Comparison of ENCODE assay signal across 9 mouse cellular contexts in genomic region chr2:90903398-90903797, GRCm38 (mm10). TPM values are rescaled to one million over a fixed set of nuclear protein-coding genes. Genes with fewer than 3 reads are reported as not detected.
DNase-seq lines count a peak whose midpoint lies in the region; ATAC-seq and TF ChIP-seq lines count a peak whose summit lies in the region.
"Had no signal": no experiment of that assay in that cellular context is flagged by ENCODE, and none has a peak within 500 bp of the region (broad histone marks: within the 10 kb centered on the region; RNA-seq: fewer than 3 reads in every experiment).

No protein-coding gene starts in this region.

- WGBS in kidney, embryonic 15.5 days: 84% methylated on average over 2 of the region's 2 CpGs
- WGBS in hindbrain, postnatal 0 days: 91% methylated on average over 2 of the region's 2 CpGs
- 80% methylated on average over 2 of the region's 2 CpGs for WGBS in midbrain, embryonic 15.5 days

- H3K27me3 ChIP-seq in kidney, embryonic 15.5 days: no peaks in the 10 kb centered on the region
- H3K27me3 ChIP-seq in hindbrain, postnatal 0 days (ENCODE audit: insufficient read depth, low read length): no peaks in the 10 kb centered on the region
- no peaks in the 10 kb centered on the region for H3K27me3 ChIP-seq in midbrain, embryonic 15.5 days (replicated peaks)

- no peaks in the 10 kb centered on the region for H3K9me3 ChIP-seq in kidney, embryonic 15.5 days (replicated peaks)
- no peaks in the 10 kb centered on the region for H3K9me3 ChIP-seq in hindbrain, postnatal 0 days (ENCODE audit: low read length)
- no peaks in the 10 kb centered on the region for H3K9me3 ChIP-seq in midbrain, embryonic 15.5 days

- peak overlapping the region; percentile 95 for H3K4me3 ChIP-seq in kidney, embryonic 15.5 days (replicated peaks)
- peak overlapping the region; percentile 80 for H3K4me3 ChIP-seq in hindbrain, postnatal 0 days (ENCODE audit: low read length)
- peak overlapping the region; percentile 93 for H3K4me3 ChIP-seq in midbrain, embryonic 15.5 days

- no peak for TF ChIP-seq CTCF in hindbrain, postnatal 0 days (IDR thresholded peaks at IDR 0.05; ENCODE audit: low read depth)

- H3K9ac ChIP-seq in kidney, embryonic 15.5 days: peak overlapping the region; percentile 95
- H3K9ac ChIP-seq in hindbrain, postnatal 0 days (replicated peaks; ENCODE audit: low read length): peak overlapping the region; percentile 87
- H3K9ac ChIP-seq in midbrain, embryonic 15.5 days: peak overlapping the region; percentile 98

- DNase-seq in kidney, postnatal 36 days: no peak
- no peak for DNase-seq in hindbrain, postnatal 0 days (ENCODE audit: low spot score)
- no peak for DNase-seq in right cerebral cortex, postnatal 4 days
- DNase-seq in gastrocnemius, adult 18-20 months (ENCODE audit: low spot score): no peak
- DNase-seq in left cerebral cortex, adult 18-20 months (ENCODE audit: low spot score in 2 of 2): no peak
- DNase-seq: right cerebral cortex, postnatal 25 days had no signal

- H3K36me3 ChIP-seq in kidney, embryonic 15.5 days: peaks cover 65% of the 10 kb centered on the region
- H3K36me3 ChIP-seq in hindbrain, postnatal 0 days (ENCODE audit: insufficient read depth, low read length): peaks cover 13% of the 10 kb centered on the region
- peaks cover 22% of the 10 kb centered on the region; the same call in 1 of the 2 replicates for H3K36me3 ChIP-seq in midbrain, embryonic 15.5 days (replicated peaks)

- peaks cover 28% of the 10 kb centered on the region for H3K4me1 ChIP-seq in kidney, embryonic 15.5 days
- H3K4me1 ChIP-seq in hindbrain, postnatal 0 days (ENCODE audit: insufficient read depth, low read length): peaks cover 14% of the 10 kb centered on the region; the same call in 1 of the 2 replicates
- peaks cover 34% of the 10 kb centered on the region for H3K4me1 ChIP-seq in midbrain, embryonic 15.5 days

- H3K27ac ChIP-seq in kidney, embryonic 15.5 days: peak overlapping the region; percentile 95; the same call in 1 of the 2 replicates
- H3K27ac ChIP-seq in hindbrain, postnatal 0 days: peak overlapping the region; percentile 97; the same call in 1 of the 2 replicates
- 0 out of 2 replicates have a peak overlapping the region, but pooled peaks have one; percentile 94 for H3K27ac ChIP-seq in midbrain, embryonic 15.5 days

- no peak for ATAC-seq in kidney, embryonic 15.5 days (replicated peaks; ENCODE audit: low FRiP score)
- ATAC-seq in common myeloid progenitor, adult 5-6 weeks (replicated peaks; ENCODE audit: low read depth, poor library complexity, severe bottlenecking): peak; percentile 57
- ATAC-seq in hindbrain, postnatal 0 days: no peak
- ATAC-seq in midbrain, embryonic 15.5 days (replicated peaks): no peak

- peak overlapping the region; percentile 73 for H3K4me2 ChIP-seq in kidney, embryonic 15.5 days
- H3K4me2 ChIP-seq in hindbrain, postnatal 0 days (ENCODE audit: low read depth, low read length): peak overlapping the region; percentile 74
- peak overlapping the region; percentile 67 for H3K4me2 ChIP-seq in midbrain, embryonic 15.5 days

RNA-seq across cellular contexts. Expression of gene Kbtbd4, which starts 1.1 kb away (rescaled TPM):
- 39.2 and 42.4 TPM in 2 replicates for polyA plus RNA-seq in kidney, embryonic 15.5 days (2015; fragmentation: Nextera tagmentation; extraction: Ambion mirVana)
- 26.1 and 35.8 TPM in 2 replicates for total RNA-seq in common myeloid progenitor, adult 5-6 weeks (2017)
- total RNA-seq in hindbrain, postnatal 0 days (2014; rRNA removed): 43.1 and 43.6 TPM in 2 replicates
- polyA plus RNA-seq in hindbrain, postnatal 0 days (2015; fragmentation: Nextera tagmentation; extraction: Ambion mirVana): 46.7 and 49.5 TPM in 2 replicates
- polyA plus RNA-seq in midbrain, embryonic 15.5 days (2015; fragmentation: Nextera tagmentation; extraction: Ambion mirVana): 70.4 and 71.1 TPM in 2 replicates
- 10 to 100 TPM; 17.8 to 19.2 TPM for total RNA-seq in gastrocnemius, adult 18-20 months (2021)
- 10 to 100 TPM; 48.0 to 57.1 TPM for total RNA-seq in left cerebral cortex, adult 18-20 months (2021)

RNA-seq across cellular contexts. Expression of gene Ndufs3, which starts 1.2 kb away (rescaled TPM):
- 232 and 236 TPM in 2 replicates for polyA plus RNA-seq in kidney, embryonic 15.5 days (2015; fragmentation: Nextera tagmentation; extraction: Ambion mirVana)
- 77.5 and 102 TPM in 2 replicates for total RNA-seq in common myeloid progenitor, adult 5-6 weeks (2017)
- total RNA-seq in hindbrain, postnatal 0 days (2014; rRNA removed): 186 TPM in 2 replicates
- polyA plus RNA-seq in hindbrain, postnatal 0 days (2015; fragmentation: Nextera tagmentation; extraction: Ambion mirVana): 271 and 274 TPM in 2 replicates
- polyA plus RNA-seq in midbrain, embryonic 15.5 days (2015; fragmentation: Nextera tagmentation; extraction: Ambion mirVana): 202 and 212 TPM in 2 replicates
- 100 to 1,000 TPM; 489 to 535 TPM for total RNA-seq in gastrocnemius, adult 18-20 months (2021)
- total RNA-seq in left cerebral cortex, adult 18-20 months (2021): 100 to 1,000 TPM; 253 to 266 TPM

RNA-seq across cellular contexts. Expression of gene C1qtnf4, which starts 17.7 kb away (rescaled TPM):
- 9.0 and 9.2 TPM in 2 replicates for polyA plus RNA-seq in kidney, embryonic 15.5 days (2015; fragmentation: Nextera tagmentation; extraction: Ambion mirVana)
- total RNA-seq in common myeloid progenitor, adult 5-6 weeks (2017): not detected in 2 replicates
- 552 and 661 TPM in 2 replicates for total RNA-seq in hindbrain, postnatal 0 days (2014; rRNA removed)
- 228 and 230 TPM in 2 replicates for polyA plus RNA-seq in hindbrain, postnatal 0 days (2015; fragmentation: Nextera tagmentation; extraction: Ambion mirVana)
- polyA plus RNA-seq in midbrain, embryonic 15.5 days (2015; fragmentation: Nextera tagmentation; extraction: Ambion mirVana): 137 and 138 TPM in 2 replicates
- total RNA-seq in gastrocnemius, adult 18-20 months (2021): 1 to 10 TPM; 6.5 to 9.7 TPM
- total RNA-seq in left cerebral cortex, adult 18-20 months (2021): 100 to 1,000 TPM; 275 to 295 TPM

RNA-seq across cellular contexts. Expression of gene Celf1, which starts 36.8 kb away (rescaled TPM):
- polyA plus RNA-seq in kidney, embryonic 15.5 days (2015; fragmentation: Nextera tagmentation; extraction: Ambion mirVana): 104 and 107 TPM in 2 replicates
- 38.8 and 52.0 TPM in 2 replicates for total RNA-seq in common myeloid progenitor, adult 5-6 weeks (2017)
- total RNA-seq in hindbrain, postnatal 0 days (2014; rRNA removed): 67.0 and 68.6 TPM in 2 replicates
- 59.6 and 63.1 TPM in 2 replicates for polyA plus RNA-seq in hindbrain, postnatal 0 days (2015; fragmentation: Nextera tagmentation; extraction: Ambion mirVana)
- 123 and 129 TPM in 2 replicates for polyA plus RNA-seq in midbrain, embryonic 15.5 days (2015; fragmentation: Nextera tagmentation; extraction: Ambion mirVana)
- total RNA-seq in gastrocnemius, adult 18-20 months (2021): 10 to 100 TPM; 50.3 to 63.6 TPM
- 100 to 1,000 TPM; 132 to 148 TPM for total RNA-seq in left cerebral cortex, adult 18-20 months (2021)

RNA-seq across cellular contexts. Expression of gene Mtch2, which starts 56.4 kb away (rescaled TPM):
- 208 and 225 TPM in 2 replicates for polyA plus RNA-seq in kidney, embryonic 15.5 days (2015; fragmentation: Nextera tagmentation; extraction: Ambion mirVana)
- 139 and 181 TPM in 2 replicates for total RNA-seq in common myeloid progenitor, adult 5-6 weeks (2017)
- total RNA-seq in hindbrain, postnatal 0 days (2014; rRNA removed): 111 and 126 TPM in 2 replicates
- 202 and 214 TPM in 2 replicates for polyA plus RNA-seq in hindbrain, postnatal 0 days (2015; fragmentation: Nextera tagmentation; extraction: Ambion mirVana)
- 242 and 250 TPM in 2 replicates for polyA plus RNA-seq in midbrain, embryonic 15.5 days (2015; fragmentation: Nextera tagmentation; extraction: Ambion mirVana)
- 100 to 1,000 TPM; 146 to 157 TPM for total RNA-seq in gastrocnemius, adult 18-20 months (2021)
- total RNA-seq in left cerebral cortex, adult 18-20 months (2021): 100 to 1,000 TPM in 1 of 2 experiments, 10 to 100 TPM in 1; 96.8 to 106 TPM

Comparison
In these comparisons a context has a peak if more than half of its experiments do, and no peak if none do; other contexts are left out.
1. RNA of gene C1qtnf4, which starts 17.7 kb away (total RNA-seq): 552 to 661 TPM in hindbrain, postnatal 0 days and 275 to 295 TPM in left cerebral cortex, adult 18-20 months; 6.5 to 9.7 TPM in gastrocnemius, adult 18-20 months and not detected in common myeloid progenitor, adult 5-6 weeks; every median in the first group is over 10 times any median in the second.
2. Peak in every context shown above with its lines, with median percentiles within 50 percentile points of each other: H3K27ac ChIP-seq, H3K4me2 ChIP-seq, H3K4me3 ChIP-seq and H3K9ac ChIP-seq.